Mouse (Mus musculus) cortical plate, adult 2 months (tissue): ENCODE measurements at regions not wholly inside any gene's neighbourhood (a gene's known extent, or its start where the extent isn't known, plus 50 kb on each side); places are given as distances from the start of the nearest gene placed in this dataset.

Source experiments
- CTCF ChIP-seq: fragments of 200-500 bp; IDR thresholded peaks from 2 replicates; pipeline ENCODE4 v1.5.1; 2011; ENCODE audit warnings: mild to moderate bottlenecking, control low read depth, low read length; ENCODE audit not compliant: insufficient read depth; ENCODE audit errors: extremely low read depth
- POLR2A ChIP-seq: fragments of 200-500 bp; IDR thresholded peaks from 2 replicates; pipeline ENCODE4 v1.6.1; 2011; ENCODE audit warnings: mild to moderate bottlenecking, low read length, control low read depth; ENCODE audit not compliant: insufficient read depth; ENCODE audit errors: extremely low read depth

DNA sequence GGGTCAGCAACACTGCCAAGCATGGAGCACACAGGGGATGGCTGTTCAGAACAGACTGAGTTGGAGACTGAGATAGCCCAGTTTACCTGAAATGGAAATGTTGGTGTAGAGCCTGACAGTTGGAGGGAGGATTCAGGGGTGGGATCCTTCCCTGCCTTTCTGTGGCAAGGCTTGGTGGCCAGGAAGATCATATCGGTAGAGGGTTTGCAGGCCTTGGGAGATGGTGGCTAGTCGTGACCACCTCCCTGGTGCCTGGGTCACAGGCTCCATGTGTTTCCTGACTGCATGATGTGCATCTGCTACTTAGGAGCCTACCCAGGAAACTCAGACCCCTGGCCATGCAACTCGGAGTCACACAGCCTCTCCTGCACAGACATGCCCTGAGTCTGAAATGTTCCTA is 136.3 kb upstream of the Med13l start:
- TF ChIP-seq CTCF (no peak), POLR2A (no peak)
